Mouse (Mus musculus): Measurements from ENCODE around the gene Edc4. TPM values are rescaled to one million over a fixed set of nuclear protein-coding genes. Genes with fewer than 3 reads are reported as not detected.

Edc4 gene
- polyA plus RNA-seq, 1 experiment from 2014 or later = 17.4 TPM

DNA sequence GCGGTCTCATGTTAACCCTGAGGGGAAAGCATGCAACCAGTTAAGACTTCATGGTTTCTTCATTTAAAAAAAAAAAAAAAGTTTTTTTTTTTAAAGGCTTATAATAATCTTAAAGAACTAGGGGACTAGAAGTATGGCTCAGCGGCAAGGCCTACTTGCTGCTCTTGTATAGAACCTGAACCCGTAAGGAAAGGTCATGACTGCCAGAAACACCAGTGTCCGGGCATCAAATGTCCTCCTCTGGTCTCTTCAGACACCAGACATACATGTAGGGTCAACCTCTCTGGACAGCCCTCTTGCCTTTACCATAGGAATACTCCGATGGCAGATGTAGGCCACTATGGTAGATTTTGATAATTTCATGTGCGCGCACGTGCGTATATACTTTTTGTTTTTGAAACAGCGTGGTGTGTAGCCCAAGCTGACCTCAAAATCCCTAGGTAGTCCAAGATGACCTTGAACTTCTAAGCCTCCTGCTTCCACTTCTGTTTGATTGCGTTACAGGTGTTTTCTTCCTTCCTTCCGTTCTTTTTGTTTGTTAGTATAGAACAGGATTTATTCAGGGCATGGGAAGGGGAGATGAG is 28.4 kb upstream of the Edc4 start:
- Histone ChIP-seq H3K4me2 (ENCODE audit: low read depth, low read length) (peak overlapping the region; percentile 72), H3K4me3 (ENCODE audit: low read depth, low read length) (peak overlapping the region; percentile 88), H3K9me3 (replicated peaks; ENCODE audit: control insufficient read depth, low read length) (no peaks in the 10 kb centered on the region), H3K27me3 (ENCODE audit: control insufficient read depth, insufficient read depth, low read depth, low read length) (no peaks in the 10 kb centered on the region), H3K36me3 (ENCODE audit: control insufficient read depth, insufficient read depth) (peaks cover 17% of the 10 kb centered on the region), H3K27ac (ENCODE audit: low read length) (no peak overlapping the region), H3K9ac (ENCODE audit: low read depth, low read length) (peak overlapping the region; percentile 84), H3K4me1 (ENCODE audit: control insufficient read depth, low read depth, low read length) (peaks cover 27% of the 10 kb centered on the region)
- no peak for ATAC-seq (ENCODE audit: low read depth)
- WGBS (ENCODE audit: insufficient replicate concordance) = 74% methylated on average over 12 of the region's 12 CpGs

DNA sequence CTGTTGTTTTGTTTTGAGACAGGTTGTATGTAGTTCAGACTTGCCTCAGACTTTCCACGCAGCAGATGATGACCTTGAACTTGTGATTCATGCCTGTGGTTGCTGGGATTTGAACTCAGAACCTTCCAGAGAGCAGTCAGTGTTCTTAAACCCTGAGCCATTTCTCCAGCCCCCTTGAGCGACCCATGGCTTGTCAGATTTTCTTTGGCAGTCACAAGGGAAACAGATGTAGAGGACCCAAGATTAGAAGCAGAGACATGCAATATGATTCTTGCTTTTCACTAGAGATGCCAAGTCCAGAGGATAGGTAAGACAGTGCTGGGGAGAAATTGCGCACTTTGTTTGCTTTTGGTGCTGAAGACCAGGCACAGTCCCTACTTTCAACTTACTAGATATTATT is 27.5 kb upstream of the Edc4 start, which contains the start of gene Cenpt:
Gene Cenpt, minus strand, starts transcription at position 101 of the 400 bp plus-strand sequence.
- Histone ChIP-seq H3K9ac (ENCODE audit: low read depth, low read length) (no peak within 1 kb of the TSS), H3K4me2 (ENCODE audit: low read depth, low read length) (peak within 1 kb of the TSS; percentile 72; the same call in 1 of the 2 replicates), H3K4me3 (ENCODE audit: low read depth, low read length) (peak within 1 kb of the TSS; percentile 88), H3K36me3 (ENCODE audit: control insufficient read depth, insufficient read depth) (peaks cover 12% of the 10 kb centered on the region), H3K27me3 (ENCODE audit: control insufficient read depth, insufficient read depth, low read depth, low read length) (no peaks in the 10 kb centered on the region), H3K9me3 (replicated peaks; ENCODE audit: control insufficient read depth, low read length) (no peaks in the 10 kb centered on the region), H3K27ac (ENCODE audit: low read length) (no peak within 1 kb of the TSS), H3K4me1 (ENCODE audit: control insufficient read depth, low read depth, low read length) (peaks cover 37% of the 10 kb centered on the region)
- 71% methylated on average over 3 of the region's 3 CpGs for whole genome bisulfite sequencing (ENCODE audit: insufficient replicate concordance)
- no peak for ATAC-seq (ENCODE audit: low read depth)

DNA sequence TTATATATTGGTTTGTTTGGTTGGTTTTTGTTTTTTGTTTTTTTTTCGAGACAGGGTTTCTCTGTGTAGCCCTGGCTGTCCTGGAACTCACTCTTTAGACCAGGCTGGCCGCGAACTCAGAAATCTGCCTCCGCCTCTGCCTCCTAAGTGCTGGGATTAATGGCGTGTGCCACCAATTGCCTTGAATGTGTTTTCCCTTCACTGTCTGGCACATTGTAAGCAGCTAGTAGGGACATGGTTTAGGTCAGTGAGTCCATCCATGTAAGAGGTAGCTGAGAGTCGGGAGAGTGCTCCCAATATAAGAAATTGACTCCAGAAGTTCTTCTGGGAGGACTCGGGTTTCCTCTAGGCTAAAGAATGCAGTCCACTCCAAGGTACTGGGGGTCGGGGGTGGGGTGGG is 26.4 kb upstream of the Edc4 start:
- 33% methylated on average over 8 of the region's 8 CpGs for WGBS (ENCODE audit: insufficient replicate concordance)
- Histone ChIP-seq H3K4me2 (ENCODE audit: low read depth, low read length) (peak overlapping the region; percentile 94), H3K27ac (ENCODE audit: low read length) (peak overlapping the region; percentile 86), H3K4me1 (ENCODE audit: control insufficient read depth, low read depth, low read length) (peaks cover 48% of the 10 kb centered on the region), H3K9me3 (replicated peaks; ENCODE audit: control insufficient read depth, low read length) (no peaks in the 10 kb centered on the region), H3K27me3 (ENCODE audit: control insufficient read depth, insufficient read depth, low read depth, low read length) (no peaks in the 10 kb centered on the region), H3K9ac (ENCODE audit: low read depth, low read length) (peak overlapping the region; percentile 87), H3K4me3 (ENCODE audit: low read depth, low read length) (peak overlapping the region; percentile 79), H3K36me3 (ENCODE audit: control insufficient read depth, insufficient read depth) (peaks cover 5% of the 10 kb centered on the region)
- no peak for ATAC-seq (ENCODE audit: low read depth)

DNA sequence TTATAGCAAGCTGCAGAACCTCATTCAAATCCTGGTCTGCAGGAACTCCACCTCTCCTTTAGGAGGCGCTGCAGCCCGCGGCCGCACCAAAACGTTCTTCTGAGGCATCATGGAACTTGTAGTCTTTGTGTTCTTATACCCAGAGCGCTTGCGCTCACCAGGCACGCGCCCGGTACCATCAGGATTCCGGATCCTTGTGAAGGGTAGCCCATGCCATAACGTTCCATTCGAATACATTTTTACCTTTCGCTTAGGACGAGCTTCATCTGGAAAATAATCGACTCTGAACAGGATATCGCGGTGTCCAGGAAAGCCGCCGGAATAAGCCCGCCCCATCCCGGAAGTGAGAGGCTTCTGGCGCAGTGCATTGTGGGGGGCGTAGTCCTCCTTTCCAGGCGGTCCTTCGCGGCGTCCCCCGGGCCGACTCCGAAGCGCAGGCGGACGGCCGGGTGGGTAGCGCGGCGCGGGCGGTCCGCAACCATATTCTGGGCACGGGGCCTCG is 25.9 kb upstream of the Edc4 start, which contains the start of gene Thap11:
Gene Thap11, plus strand, starts transcription at position 418 of the 502 bp plus-strand sequence.
- peaks cover 52% of the 10 kb centered on the region for H3K4me1 ChIP-seq (ENCODE audit: control insufficient read depth, low read depth, low read length)
- no peaks in the 10 kb centered on the region for H3K9me3 ChIP-seq (replicated peaks; ENCODE audit: control insufficient read depth, low read length)
- peaks cover 2% of the 10 kb centered on the region; the same call in 1 of the 2 replicates for H3K36me3 ChIP-seq (ENCODE audit: control insufficient read depth, insufficient read depth)
- H3K4me3 ChIP-seq (ENCODE audit: low read depth, low read length) = peak within 1 kb of the TSS; percentile 79
- 0% methylated on average over 43 of the region's 43 CpGs for WGBS (ENCODE audit: insufficient replicate concordance)
- peak; percentile 84 for ATAC-seq (ENCODE audit: low read depth)
- no peaks in the 10 kb centered on the region for H3K27me3 ChIP-seq (ENCODE audit: control insufficient read depth, insufficient read depth, low read depth, low read length)
- H3K9ac ChIP-seq (ENCODE audit: low read depth, low read length) = peak within 1 kb of the TSS; percentile 87
- H3K27ac ChIP-seq (ENCODE audit: low read length) = peak within 1 kb of the TSS; percentile 86
- H3K4me2 ChIP-seq (ENCODE audit: low read depth, low read length) = peak within 1 kb of the TSS; percentile 94

DNA sequence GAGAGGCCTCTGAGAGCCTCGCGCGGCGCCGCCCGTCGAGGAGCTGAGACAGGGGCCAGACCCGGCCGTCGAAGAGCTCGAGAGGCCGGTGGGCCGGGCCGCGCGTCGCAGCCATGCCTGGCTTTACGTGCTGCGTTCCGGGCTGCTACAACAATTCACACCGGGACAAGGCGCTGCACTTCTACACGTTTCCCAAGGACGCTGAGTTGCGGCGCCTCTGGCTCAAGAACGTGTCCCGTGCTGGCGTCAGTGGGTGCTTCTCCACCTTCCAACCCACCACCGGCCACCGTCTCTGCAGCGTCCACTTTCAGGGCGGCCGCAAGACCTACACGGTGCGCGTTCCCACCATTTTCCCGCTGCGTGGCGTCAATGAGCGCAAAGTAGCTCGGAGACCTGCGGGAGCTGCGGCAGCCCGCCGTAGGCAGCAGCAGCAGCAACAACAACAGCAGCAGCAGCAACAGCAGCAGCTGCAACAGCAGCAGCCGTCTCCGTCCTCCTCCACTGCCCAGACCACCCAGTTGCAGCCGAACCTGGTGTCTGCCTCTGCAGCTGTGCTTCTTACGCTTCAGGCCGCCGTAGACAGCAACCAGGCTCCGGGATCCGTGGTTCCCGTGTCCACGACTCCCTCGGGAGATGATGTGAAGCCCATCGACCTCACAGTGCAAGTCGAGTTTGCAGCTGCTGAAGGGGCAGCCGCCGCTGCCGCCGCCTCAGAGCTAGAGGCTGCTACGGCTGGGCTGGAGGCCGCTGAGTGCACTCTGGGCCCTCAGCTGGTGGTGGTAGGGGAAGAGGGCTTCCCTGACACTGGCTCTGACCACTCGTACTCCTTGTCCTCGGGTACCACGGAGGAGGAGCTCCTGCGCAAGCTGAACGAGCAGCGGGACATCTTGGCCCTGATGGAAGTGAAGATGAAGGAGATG is 25.2 kb upstream of the Edc4 start:
- Histone ChIP-seq H3K9me3 (replicated peaks; ENCODE audit: control insufficient read depth, low read length) (no peaks in the 10 kb centered on the region), H3K36me3 (ENCODE audit: control insufficient read depth, insufficient read depth) (peaks cover 2% of the 10 kb centered on the region; the same call in 1 of the 2 replicates), H3K27ac (ENCODE audit: low read length) (peak overlapping the region; percentile 86), H3K4me3 (ENCODE audit: low read depth, low read length) (peak overlapping the region; percentile 79), H3K9ac (ENCODE audit: low read depth, low read length) (peak overlapping the region; percentile 87), H3K27me3 (ENCODE audit: control insufficient read depth, insufficient read depth, low read depth, low read length) (no peaks in the 10 kb centered on the region), H3K4me2 (ENCODE audit: low read depth, low read length) (peak overlapping the region; percentile 94), H3K4me1 (ENCODE audit: control insufficient read depth, low read depth, low read length) (peaks cover 52% of the 10 kb centered on the region)
- ATAC-seq (ENCODE audit: low read depth) = peak; percentile 24
- WGBS (ENCODE audit: insufficient replicate concordance) = under 1% methylated on average over 71 of the region's 71 CpGs

DNA sequence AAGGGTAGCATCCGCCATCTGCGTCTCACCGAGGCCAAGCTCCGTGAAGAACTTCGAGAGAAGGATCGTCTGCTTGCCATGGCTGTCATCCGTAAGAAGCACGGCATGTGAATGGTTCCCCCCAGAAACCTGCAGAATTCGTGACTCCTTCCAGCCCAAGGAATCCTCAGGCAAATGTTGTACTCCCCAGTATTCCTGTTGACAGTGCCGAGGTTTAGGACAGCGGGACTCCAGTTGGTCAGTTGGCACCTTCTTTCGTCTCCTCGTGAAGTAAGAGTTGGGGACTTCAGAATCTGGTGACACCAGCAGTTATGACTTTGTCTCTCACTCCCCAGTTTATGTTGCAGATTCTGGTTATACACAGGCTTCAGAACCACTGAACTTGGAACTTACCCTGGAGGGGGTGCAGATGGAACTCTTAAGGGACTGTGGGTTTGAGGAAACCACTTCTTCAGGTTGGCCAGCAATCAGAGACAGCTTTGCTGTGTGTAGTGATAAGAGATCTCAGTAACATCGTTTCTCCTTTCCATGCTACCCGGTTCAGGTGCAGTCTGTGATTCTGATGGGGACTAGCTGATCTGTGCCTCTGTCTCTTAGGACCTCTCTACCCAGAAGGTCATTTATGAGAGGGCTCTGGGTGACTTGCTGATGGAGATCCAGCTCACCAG is 24.4 kb upstream of the Edc4 start:
- Histone ChIP-seq H3K9me3 (replicated peaks; ENCODE audit: control insufficient read depth, low read length) (no peaks in the 10 kb centered on the region), H3K9ac (ENCODE audit: low read depth, low read length) (peak overlapping the region; percentile 87), H3K27me3 (ENCODE audit: control insufficient read depth, insufficient read depth, low read depth, low read length) (no peaks in the 10 kb centered on the region), H3K4me1 (ENCODE audit: control insufficient read depth, low read depth, low read length) (peaks cover 48% of the 10 kb centered on the region), H3K4me2 (ENCODE audit: low read depth, low read length) (peak overlapping the region; percentile 94), H3K27ac (ENCODE audit: low read length) (peak overlapping the region; percentile 86), H3K4me3 (ENCODE audit: low read depth, low read length) (peak overlapping the region; percentile 79), H3K36me3 (ENCODE audit: control insufficient read depth, insufficient read depth) (peaks cover 2% of the 10 kb centered on the region; the same call in 1 of the 2 replicates)
- 14% methylated on average over 15 of the region's 15 CpGs for WGBS (ENCODE audit: insufficient replicate concordance)
- ATAC-seq (ENCODE audit: low read depth) = no peak

DNA sequence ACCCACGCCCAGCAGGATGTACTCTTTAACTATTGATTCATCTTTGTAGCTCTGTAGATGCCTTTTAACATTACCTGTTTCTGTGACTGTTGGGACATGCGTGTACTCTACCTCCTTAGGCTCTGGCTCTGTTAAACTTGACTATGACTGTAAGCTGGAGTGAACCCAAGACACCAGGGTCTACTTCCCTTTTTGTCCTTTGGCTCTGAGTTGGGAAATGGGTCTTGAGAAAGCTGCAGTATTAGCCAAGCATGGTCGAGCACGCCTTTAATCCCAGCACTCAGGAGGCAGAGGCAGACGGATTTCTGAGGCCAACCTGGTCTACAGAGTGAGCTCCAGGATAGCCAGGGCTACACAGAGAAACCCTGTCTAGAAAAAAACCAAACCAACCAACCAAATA is 22.2 kb upstream of the Edc4 start:
- Histone ChIP-seq H3K9ac (ENCODE audit: low read depth, low read length) (no peak overlapping the region), H3K4me2 (ENCODE audit: low read depth, low read length) (peak overlapping the region; percentile 94), H3K4me1 (ENCODE audit: control insufficient read depth, low read depth, low read length) (peaks cover 57% of the 10 kb centered on the region), H3K9me3 (replicated peaks; ENCODE audit: control insufficient read depth, low read length) (no peaks in the 10 kb centered on the region), H3K36me3 (ENCODE audit: control insufficient read depth, insufficient read depth) (peaks cover 2% of the 10 kb centered on the region; the same call in 1 of the 2 replicates), H3K27ac (ENCODE audit: low read length) (peak overlapping the region; percentile 99), H3K4me3 (ENCODE audit: low read depth, low read length) (no peak overlapping the region), H3K27me3 (ENCODE audit: control insufficient read depth, insufficient read depth, low read depth, low read length) (no peaks in the 10 kb centered on the region)
- WGBS (ENCODE audit: insufficient replicate concordance) = 67% methylated on average over 5 of the region's 5 CpGs
- no peak for ATAC-seq (ENCODE audit: low read depth)

DNA sequence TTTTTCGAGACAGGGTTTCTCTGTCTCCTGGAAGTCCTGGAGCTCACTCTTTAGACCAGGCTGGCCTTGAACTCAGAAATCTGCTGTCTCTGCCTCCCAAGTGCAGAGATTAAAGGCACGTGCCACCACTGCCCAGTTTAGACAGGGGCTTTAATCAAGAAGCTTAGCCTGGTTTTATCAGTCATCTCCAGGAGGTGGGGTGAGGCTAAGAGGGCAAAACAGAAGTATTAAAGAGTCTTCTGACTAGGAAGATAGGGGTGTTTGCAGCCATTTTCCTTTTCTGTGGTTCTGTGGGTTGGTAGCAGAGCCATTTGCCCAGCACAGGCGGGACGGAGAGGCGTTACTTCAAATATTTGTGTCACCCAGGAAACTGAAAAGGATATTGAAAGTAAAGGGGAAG is 21.4 kb upstream of the Edc4 start:
- Histone ChIP-seq H3K27me3 (ENCODE audit: control insufficient read depth, insufficient read depth, low read depth, low read length) (no peaks in the 10 kb centered on the region), H3K9me3 (replicated peaks; ENCODE audit: control insufficient read depth, low read length) (no peaks in the 10 kb centered on the region), H3K9ac (ENCODE audit: low read depth, low read length) (peak overlapping the region; percentile 93), H3K4me3 (ENCODE audit: low read depth, low read length) (peak overlapping the region; percentile 97), H3K27ac (ENCODE audit: low read length) (peak overlapping the region; percentile 99), H3K36me3 (ENCODE audit: control insufficient read depth, insufficient read depth) (peaks cover 2% of the 10 kb centered on the region; the same call in 1 of the 2 replicates), H3K4me2 (ENCODE audit: low read depth, low read length) (peak overlapping the region; percentile 94), H3K4me1 (ENCODE audit: control insufficient read depth, low read depth, low read length) (peaks cover 59% of the 10 kb centered on the region)
- WGBS (ENCODE audit: insufficient replicate concordance) = 11% methylated on average over 5 of the region's 5 CpGs
- peak; percentile 5 for ATAC-seq (ENCODE audit: low read depth)
